Mouse (Mus musculus): ENCODE results near the gene Gtpbp4.
"Not testable (repeated sequence)": the region's sequence is repeated elsewhere in the genome, so short reads cannot be mapped to it uniquely, and the experiment has no call there.

GRCm38 (mm10) chr13:8997221-8997620 is 1.3 kb upstream of the Gtpbp4 start:
- TF ChIP-seq CTCF (conservative IDR thresholded peaks at IDR 0.05; ENCODE audit: insufficient read depth, insufficient read length, low read depth, low read length); POLR2A (IDR thresholded peaks at IDR 0.05; ENCODE audit: low read depth, low read length): not testable (repeated sequence)
